ENCODE assay signal across 12 mouse cellular contexts in the genomic region with DNA sequence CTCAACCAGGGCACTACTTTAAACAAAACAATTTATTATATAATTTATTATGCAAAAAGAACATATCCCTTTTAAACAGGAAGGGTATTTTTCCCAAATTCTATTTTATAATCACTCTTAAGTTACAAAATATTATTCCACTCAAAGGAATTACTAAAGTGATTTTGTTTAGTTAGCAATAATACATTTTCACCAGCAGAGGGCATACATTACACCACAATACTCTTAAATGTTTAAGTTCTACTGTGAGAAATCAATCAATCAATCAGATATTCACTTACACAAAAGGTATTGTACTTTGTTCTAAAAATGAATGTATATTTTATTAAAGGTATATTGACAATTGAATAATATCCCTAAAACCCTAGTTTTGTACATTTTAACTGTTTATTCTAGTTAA. TPM values are rescaled to one million over a fixed set of nuclear protein-coding genes. Genes with fewer than 3 reads are reported as not detected.
DNase-seq lines count a peak whose midpoint lies in the region; ATAC-seq and TF ChIP-seq lines count a peak whose summit lies in the region.
"Had no signal": no experiment of that assay in that cellular context is flagged by ENCODE, and none has a peak within 500 bp of the region (broad histone marks: within the 10 kb centered on the region; RNA-seq: fewer than 3 reads in every experiment).

No protein-coding gene starts in this region.

- H3K4me1 ChIP-seq in ES-Bruce4 (ENCODE audit: control insufficient read depth, insufficient read depth, low read length), result no peaks in the 10 kb centered on the region
- H3K4me1 ChIP-seq: midbrain, embryonic 15.5 days had no signal

- H3K27ac ChIP-seq in layer of hippocampus, adult 2 months, result no peak overlapping the region
- H3K27ac ChIP-seq in ES-Bruce4 (ENCODE audit: insufficient read depth, low read length), result no peak overlapping the region
- H3K27ac ChIP-seq: midbrain, embryonic 15.5 days had no signal

- no peak for TF ChIP-seq EP300 in ES-Bruce4 (IDR thresholded peaks at IDR 0.05; ENCODE audit: insufficient read depth, low read depth, low read length)

- TF ChIP-seq POLR2A in ES-Bruce4 (IDR thresholded peaks at IDR 0.05; ENCODE audit: insufficient read depth, low read length), result no peak

- TF ChIP-seq CTCF in layer of hippocampus, adult 2 months (conservative IDR thresholded peaks at IDR 0.05), result peak; percentile 83
- peak; percentile 1 for TF ChIP-seq CTCF in ES-Bruce4 (IDR thresholded peaks at IDR 0.05; ENCODE audit: low read depth, low read length)

- no peaks in the 10 kb centered on the region for H3K27me3 ChIP-seq in ES-Bruce4 (ENCODE audit: control insufficient read depth, insufficient read depth, low read length, poor library complexity, severe bottlenecking)
- H3K27me3 ChIP-seq: midbrain, embryonic 15.5 days had no signal

- peak; percentile 57 for ATAC-seq in inflammation-experienced regulatory T-cells, adult 6 months
- ATAC-seq: midbrain, embryonic 15.5 days had no signal

- no peaks in the 10 kb centered on the region for H3K36me3 ChIP-seq in ES-Bruce4 (ENCODE audit: control insufficient read depth, insufficient read depth, low read length, poor library complexity, severe bottlenecking)
- H3K36me3 ChIP-seq: midbrain, embryonic 15.5 days had no signal

- DNase-seq in layer of hippocampus, adult 2 months (ENCODE audit: low spot score in 2 of 2), result no peak
- no peak for DNase-seq in layer of hippocampus, postnatal 10 days (ENCODE audit: low spot score in 2 of 2)
- peak; percentile 57 for DNase-seq in CD4-positive, CD25-positive, alpha-beta regulatory T cell, adult 2 months (ENCODE audit: low read depth, low spot score)
- no peak for DNase-seq in natural killer cell, adult 2 months (ENCODE audit: low spot score in 2 of 2)
- DNase-seq in gastrocnemius, postnatal 10 days, result no peak
- DNase-seq: cerebellum, adult 9-11 months; heart, postnatal 36 days; kidney, adult 9 months had no signal

- no peak overlapping the region for H3K4me3 ChIP-seq in layer of hippocampus, adult 2 months
- H3K4me3 ChIP-seq in ES-Bruce4 (ENCODE audit: low read depth, low read length), result no peak overlapping the region
- H3K4me3 ChIP-seq: erythroblast, embryonic 14.5 days; midbrain, embryonic 15.5 days had no signal

- H3K9me3 ChIP-seq in ES-Bruce4 (replicated peaks; ENCODE audit: control insufficient read depth, insufficient read depth, low read length, poor library complexity, severe bottlenecking), result no peaks in the 10 kb centered on the region
- H3K9me3 ChIP-seq: midbrain, embryonic 15.5 days had no signal

- H3K9ac ChIP-seq in ES-Bruce4 (ENCODE audit: low read depth, poor library complexity, severe bottlenecking), result no peak overlapping the region
- H3K9ac ChIP-seq: midbrain, embryonic 15.5 days had no signal

RNA-seq across cellular contexts. Expression of gene Smap1, which starts 16.0 kb away (rescaled TPM):
- 100 to 1,000 TPM; 132 TPM for total RNA-seq in layer of hippocampus, adult 2 months (2021)
- total RNA-seq in layer of hippocampus, postnatal 10 days (2021), result 100 to 1,000 TPM; 192 to 197 TPM
- 75.1 and 81.4 TPM in 2 replicates for polyA plus RNA-seq in ES-Bruce4 (2011; ENCODE audit: insufficient read depth, insufficient read length, low read depth, missing spikeins)
- polyA plus RNA-seq in inflammation-experienced regulatory T-cells, adult 6 months (2017; shearing (Covaris generic)), result 10 to 100 TPM; 40.4 to 58.4 (median 53.7) TPM
- total RNA-seq in gastrocnemius, postnatal 10 days (2021), result 10 to 100 TPM; 34.9 to 46.0 TPM
